Comparison of ENCODE assay signal across 27 mouse cellular contexts in genomic region chr19:32567025-32567424, GRCm38 (mm10). TPM values are rescaled to one million over a fixed set of nuclear protein-coding genes. Genes with fewer than 3 reads are reported as not detected.
DNase-seq lines count a peak whose midpoint lies in the region; ATAC-seq and TF ChIP-seq lines count a peak whose summit lies in the region.
"Had no signal": no experiment of that assay in that cellular context is flagged by ENCODE, and none has a peak within 500 bp of the region (broad histone marks: within the 10 kb centered on the region; RNA-seq: fewer than 3 reads in every experiment).

No protein-coding gene starts in this region.

- H3K27ac ChIP-seq in lung, postnatal 0 days (ENCODE audit: low read length): no peak overlapping the region
- no peak overlapping the region for H3K27ac ChIP-seq in midbrain, embryonic 16.5 days (ENCODE audit: low read length)
- H3K27ac ChIP-seq: embryonic facial prominence, embryonic 15.5 days; forebrain, embryonic 13.5 days; heart, embryonic 13.5 days; hindbrain, embryonic 14.5 days; kidney, postnatal 0 days; limb, embryonic 10.5 days; limb, embryonic 15.5 days; stomach, postnatal 0 days had no signal

- no peak overlapping the region for H3K4me2 ChIP-seq in lung, postnatal 0 days (replicated peaks; ENCODE audit: low read depth, low read length)
- H3K4me2 ChIP-seq in midbrain, embryonic 16.5 days (ENCODE audit: low read length): no peak overlapping the region
- H3K4me2 ChIP-seq: embryonic facial prominence, embryonic 15.5 days; forebrain, embryonic 13.5 days; heart, embryonic 13.5 days; hindbrain, embryonic 14.5 days; limb, embryonic 15.5 days had no signal

- no peak for TF ChIP-seq EP300 in lung, postnatal 0 days (IDR thresholded peaks at IDR 0.05)

- no peak for ATAC-seq in lung, postnatal 0 days
- ATAC-seq in common myeloid progenitor, adult 5-6 weeks (replicated peaks; ENCODE audit: low read depth, poor library complexity, severe bottlenecking): peak; percentile 72
- peak; percentile 71 for ATAC-seq in megakaryocyte progenitor cell, adult 5-6 weeks (replicated peaks; ENCODE audit: poor library complexity)
- no peak for ATAC-seq in midbrain, embryonic 16.5 days
- ATAC-seq: forebrain, embryonic 13.5 days; inflammation-experienced regulatory T-cells, adult 6 months had no signal

- H3K9ac ChIP-seq in lung, postnatal 0 days (replicated peaks; ENCODE audit: low read depth): no peak overlapping the region
- no peak overlapping the region for H3K9ac ChIP-seq in midbrain, embryonic 16.5 days (ENCODE audit: low read depth, low read length)
- H3K9ac ChIP-seq: embryonic facial prominence, embryonic 15.5 days; forebrain, embryonic 13.5 days; heart, embryonic 13.5 days; hindbrain, embryonic 14.5 days; limb, embryonic 15.5 days had no signal

- WGBS in lung, postnatal 0 days: 52% methylated on average over 8 of the region's 8 CpGs
- 64% methylated on average over 8 of the region's 8 CpGs for WGBS in lung, adult 2 months
- WGBS in midbrain, embryonic 16.5 days: 90% methylated on average over 8 of the region's 8 CpGs

- no peaks in the 10 kb centered on the region for H3K27me3 ChIP-seq in lung, postnatal 0 days (replicated peaks; ENCODE audit: insufficient read depth, low read length)
- H3K27me3 ChIP-seq in midbrain, embryonic 16.5 days (ENCODE audit: control insufficient read depth, insufficient read depth, low read depth, low read length): no peaks in the 10 kb centered on the region
- H3K27me3 ChIP-seq: CH12.LX; embryonic facial prominence, embryonic 15.5 days; forebrain, embryonic 13.5 days; heart, embryonic 13.5 days; limb, embryonic 15.5 days had no signal

- H3K4me1 ChIP-seq in lung, postnatal 0 days (ENCODE audit: insufficient read depth, low read depth, low read length): no peaks in the 10 kb centered on the region
- H3K4me1 ChIP-seq in lung, adult 2 months (ENCODE audit: control insufficient read depth, insufficient read depth, low read length): no peaks in the 10 kb centered on the region
- no peaks in the 10 kb centered on the region for H3K4me1 ChIP-seq in midbrain, embryonic 16.5 days (ENCODE audit: control insufficient read depth, insufficient read depth, low read length)
- H3K4me1 ChIP-seq: embryonic facial prominence, embryonic 15.5 days; forebrain, embryonic 13.5 days; limb, embryonic 10.5 days had no signal

- no peaks in the 10 kb centered on the region for H3K36me3 ChIP-seq in lung, postnatal 0 days (ENCODE audit: insufficient read depth, low read length)
- no peaks in the 10 kb centered on the region for H3K36me3 ChIP-seq in midbrain, embryonic 16.5 days (ENCODE audit: control insufficient read depth, insufficient read depth, low read length)
- H3K36me3 ChIP-seq: embryonic facial prominence, embryonic 15.5 days; heart, embryonic 13.5 days; limb, embryonic 10.5 days; limb, embryonic 15.5 days had no signal

- peak; percentile 55 for DNase-seq in lung, postnatal 0 days (ENCODE audit: low spot score)
- no peak for DNase-seq in lung, adult 2 months
- DNase-seq in adipocyte (ENCODE audit: low spot score): peak; percentile 23
- DNase-seq in kidney, postnatal 14 days: no peak
- DNase-seq: adrenal gland, postnatal 10 days; cerebellum, adult 18-20 months; cerebellum, postnatal 10 days; gastrocnemius, postnatal 14 days; heart, adult 18-20 months; heart, postnatal 10 days; kidney, adult 8-10 months; midbrain, embryonic 14.5 days; right cerebral cortex, postnatal 25 days; thymus, adult 18-20 months had no signal

- no peak for TF ChIP-seq CTCF in lung, postnatal 0 days (IDR thresholded peaks at IDR 0.05)
- TF ChIP-seq CTCF in lung, adult 2 months (IDR thresholded peaks at IDR 0.05; ENCODE audit: insufficient read depth, low read length): no peak

- no peak for TF ChIP-seq POLR2A in lung, adult 2 months (IDR thresholded peaks at IDR 0.05; ENCODE audit: borderline replicate concordance, extremely low read depth, low read depth, low read length)

- H3K9me3 ChIP-seq in lung, postnatal 0 days (ENCODE audit: low read length): no peaks in the 10 kb centered on the region
- H3K9me3 ChIP-seq in midbrain, embryonic 16.5 days (replicated peaks; ENCODE audit: control insufficient read depth, low read length, poor library complexity, severe bottlenecking): no peaks in the 10 kb centered on the region
- H3K9me3 ChIP-seq: embryonic facial prominence, embryonic 15.5 days; forebrain, embryonic 13.5 days; heart, embryonic 13.5 days; limb, embryonic 10.5 days; limb, embryonic 15.5 days had no signal

- no peak overlapping the region for H3K4me3 ChIP-seq in lung, postnatal 0 days (ENCODE audit: low read depth, low read length)
- no peak overlapping the region for H3K4me3 ChIP-seq in lung, adult 2 months (replicated peaks; ENCODE audit: extremely low read depth, low read depth, low read length)
- no peak overlapping the region for H3K4me3 ChIP-seq in midbrain, embryonic 16.5 days (ENCODE audit: low read depth, low read length)
- H3K4me3 ChIP-seq: embryonic facial prominence, embryonic 15.5 days; forebrain, embryonic 13.5 days; heart, embryonic 13.5 days; limb, embryonic 10.5 days; limb, embryonic 15.5 days had no signal

RNA-seq across cellular contexts. Expression of gene Papss2, which starts 28.6 kb away (rescaled TPM):
- 2.9 and 3.9 TPM in 2 replicates for polyA plus RNA-seq in lung, postnatal 0 days (2015; fragmentation: Nextera tagmentation; extraction: Ambion mirVana)
- 6.6 and 7.9 TPM in 2 replicates for polyA plus RNA-seq in lung, adult 2 months (2012; rRNA removed)
- total RNA-seq in common myeloid progenitor, adult 5-6 weeks (2017): 3.0 and 3.9 TPM in 2 replicates
- total RNA-seq in megakaryocyte progenitor cell, adult 5-6 weeks (2015): 48.6 and 61.3 TPM in 2 replicates
- total RNA-seq in megakaryocyte progenitor cell, adult 5-6 weeks (2017): 24.0 and 24.2 TPM in 2 replicates
- 0.67 and 1.0 TPM in 2 replicates for polyA plus RNA-seq in midbrain, embryonic 16.5 days (2015; fragmentation: Nextera tagmentation; extraction: Ambion mirVana)

Comparison
In these comparisons a context has a peak if more than half of its experiments do, and no peak if none do; other contexts are left out.
1. DNase-seq: peak in lung, postnatal 0 days (single experiment) and adipocyte (single experiment); none in lung, adult 2 months (single experiment) and kidney, postnatal 14 days (single experiment).
2. ATAC-seq: peak in common myeloid progenitor, adult 5-6 weeks (single experiment) and megakaryocyte progenitor cell, adult 5-6 weeks (single experiment); none in lung, postnatal 0 days (single experiment) and midbrain, embryonic 16.5 days (single experiment).